Mouse (Mus musculus): ENCODE measurements at regions not wholly inside any gene's neighbourhood (a gene's known extent, or its start where the extent isn't known, plus 50 kb on each side); places are given as distances from the start of the nearest gene placed in this dataset.

DNA sequence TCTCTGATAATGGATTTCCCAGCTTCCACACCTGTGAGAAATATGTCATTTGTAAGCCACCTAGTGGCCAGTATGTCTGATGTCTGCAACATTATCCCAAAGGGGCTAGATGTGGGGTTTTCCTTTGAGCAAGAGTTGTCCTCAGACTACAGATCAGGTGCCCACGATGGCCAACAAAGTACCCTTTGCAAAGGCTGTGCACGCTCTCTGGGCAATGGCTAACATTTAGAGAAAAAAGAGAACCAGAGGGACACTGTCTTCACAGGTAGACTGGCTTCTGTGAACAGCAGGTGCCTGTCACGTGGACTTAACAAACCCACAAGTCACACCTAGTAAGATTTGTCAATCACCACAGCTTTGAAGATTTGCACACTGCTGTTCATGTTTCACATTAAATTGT is 202.0 kb upstream of the Sash1 start:
- no peak for DNase-seq (ENCODE audit: extremely low spot score, low read depth, low spot score)

DNA sequence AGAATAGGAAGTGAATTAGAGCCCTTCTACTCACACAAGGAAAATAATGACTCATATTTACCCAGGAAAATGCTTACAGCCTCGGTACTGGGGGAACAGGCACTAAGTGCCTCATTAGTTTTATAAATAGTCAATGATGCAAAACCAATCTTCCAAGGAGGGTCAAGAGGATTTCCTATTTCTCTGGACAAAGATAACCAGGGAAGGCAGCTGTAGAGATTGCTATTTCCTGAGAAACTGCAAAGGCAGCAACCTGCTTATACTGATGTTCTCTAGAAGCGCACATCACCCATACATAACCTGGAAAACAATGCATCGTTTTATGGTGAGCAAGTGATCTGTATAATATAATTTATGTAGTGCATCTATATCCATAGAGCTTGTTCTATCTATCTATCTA is 201.3 kb upstream of the Sash1 start:
- DNase-seq (ENCODE audit: extremely low spot score, low read depth, low spot score) = no peak

DNA sequence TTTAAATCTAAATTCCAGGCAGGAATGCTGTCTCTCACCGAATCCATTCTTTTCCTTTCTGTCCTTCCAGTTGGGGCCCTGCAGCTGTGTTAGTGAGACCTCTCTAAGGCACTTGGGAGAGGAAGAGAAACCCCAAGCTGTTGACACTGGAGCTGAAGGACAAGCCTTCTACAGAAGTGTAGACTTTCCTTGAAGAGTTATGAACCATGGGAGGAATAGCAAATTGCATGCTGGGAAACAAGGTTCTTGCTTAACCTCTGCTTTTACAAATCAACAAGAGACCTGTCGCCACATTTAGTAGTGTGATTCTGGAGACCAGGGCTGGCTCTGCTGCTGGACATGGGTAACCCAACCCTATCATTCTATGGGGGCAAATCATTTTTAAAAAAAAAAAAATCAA is 200.8 kb upstream of the Sash1 start:
- DNase-seq (ENCODE audit: extremely low spot score, low read depth, low spot score) = no peak

DNA sequence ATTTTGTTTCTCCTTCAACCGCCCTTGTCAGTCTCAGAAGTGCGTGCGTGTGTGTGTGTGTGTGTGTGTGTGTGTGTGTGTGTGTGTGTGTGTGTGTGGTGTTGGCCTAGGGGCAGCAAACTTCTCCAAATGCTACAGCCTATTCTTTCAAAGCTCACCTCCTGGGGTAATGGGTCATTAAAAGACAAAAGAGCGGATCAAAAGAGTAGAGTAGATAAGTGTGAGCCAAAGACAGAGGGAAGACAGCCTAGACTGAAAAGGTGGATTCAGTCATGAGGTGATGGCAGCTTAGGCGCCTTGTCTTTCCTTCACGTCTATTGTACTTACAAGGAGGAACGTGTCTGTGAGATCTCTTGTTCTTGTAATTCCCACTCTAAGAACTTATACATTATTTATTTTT is 199.6 kb upstream of the Sash1 start:
- no peak for DNase-seq (ENCODE audit: extremely low spot score, low read depth, low spot score)

DNA sequence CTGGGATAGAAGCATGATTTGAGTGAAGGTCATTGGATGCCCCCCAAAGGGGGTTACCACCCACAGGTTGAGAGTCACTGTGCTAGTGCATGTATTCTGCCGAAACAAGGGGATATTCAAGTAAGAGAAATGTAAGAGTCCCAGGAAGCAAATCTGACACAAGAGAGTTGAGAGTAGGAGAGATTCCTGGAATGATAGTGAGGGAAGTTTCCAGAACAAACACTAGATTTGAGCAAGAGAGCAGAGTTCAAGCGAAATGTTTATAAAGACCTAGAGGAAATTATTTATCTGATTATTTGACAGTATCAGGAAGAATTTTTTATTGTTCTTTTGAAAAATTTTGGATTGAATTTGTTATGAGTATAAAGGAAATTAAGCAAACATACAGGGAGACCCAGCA is 189.0 kb upstream of the Sash1 start:
- DNase-seq (ENCODE audit: extremely low spot score, low read depth, low spot score) = no peak

DNA sequence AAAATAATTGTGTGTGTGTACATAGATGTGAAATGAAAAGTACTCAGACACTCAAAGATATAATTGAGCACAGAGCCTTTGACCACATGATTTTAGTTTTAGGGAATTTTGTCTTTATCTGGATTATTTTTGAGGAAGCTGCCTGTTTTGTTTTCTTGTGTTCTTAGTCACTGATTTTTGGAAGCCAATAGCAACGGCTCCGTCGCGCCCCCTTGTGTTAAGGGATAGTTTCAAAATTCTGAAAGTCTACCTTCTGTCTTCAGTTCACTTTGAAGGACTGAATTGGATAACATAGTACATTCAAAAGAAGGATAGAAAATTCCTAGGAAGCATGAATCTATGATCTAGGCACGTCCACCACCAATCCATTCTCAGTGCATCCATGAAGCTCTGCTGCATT is 185.8 kb upstream of the Sash1 start:
- no peak for DNase-seq (ENCODE audit: extremely low spot score, low read depth, low spot score)

DNA sequence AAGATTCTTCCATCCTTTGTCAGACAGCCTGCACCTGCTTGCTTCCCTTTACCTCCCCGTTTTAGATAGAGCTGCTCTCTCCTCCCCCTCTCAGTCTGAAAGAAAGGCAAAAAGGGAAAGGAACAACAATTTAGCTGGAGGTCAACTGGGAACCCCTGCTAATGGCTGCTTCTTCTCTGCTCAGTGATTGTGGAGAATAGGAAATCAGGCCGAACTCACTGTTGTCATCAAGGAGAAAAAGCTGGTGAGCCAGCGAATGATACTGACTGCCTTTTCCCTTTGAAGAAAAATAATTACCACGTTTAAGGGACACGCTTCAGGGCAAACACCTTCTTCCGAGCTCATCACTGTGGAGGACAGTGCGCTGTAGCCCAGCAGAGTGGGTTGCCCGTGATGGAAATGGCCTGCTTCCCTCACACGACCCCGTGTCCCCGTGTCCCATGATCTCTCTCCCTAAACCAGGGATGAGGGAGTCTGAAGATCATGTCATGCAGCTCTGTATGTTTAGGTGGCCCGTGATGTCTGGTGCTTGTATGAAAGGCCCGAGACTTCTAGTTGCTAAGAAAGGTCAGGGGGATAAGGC is 183.8 kb upstream of the Sash1 start:
- DNase-seq (ENCODE audit: extremely low spot score, low read depth, low spot score) = no peak

DNA sequence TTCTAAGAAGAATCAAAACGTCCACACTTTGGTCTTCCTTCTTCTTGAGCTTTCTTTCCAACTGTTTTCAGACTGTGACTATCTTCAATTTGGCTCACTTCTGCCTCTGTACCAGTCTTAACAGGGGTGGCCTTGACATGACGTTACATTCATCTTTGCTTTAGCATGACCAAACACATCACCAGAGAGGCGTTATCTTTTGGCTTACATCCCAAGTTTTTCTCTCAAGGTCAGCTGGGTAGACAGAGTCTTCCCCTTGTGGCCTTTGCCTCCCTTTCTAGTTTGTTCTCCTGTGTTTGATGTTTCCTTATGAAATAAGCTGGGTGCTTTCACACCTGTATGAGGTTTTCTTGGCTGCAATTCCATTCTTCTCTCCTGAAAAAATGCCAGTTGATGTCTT is 180.7 kb upstream of the Sash1 start:
- DNase-seq (ENCODE audit: extremely low spot score, low read depth, low spot score) = no peak

DNA sequence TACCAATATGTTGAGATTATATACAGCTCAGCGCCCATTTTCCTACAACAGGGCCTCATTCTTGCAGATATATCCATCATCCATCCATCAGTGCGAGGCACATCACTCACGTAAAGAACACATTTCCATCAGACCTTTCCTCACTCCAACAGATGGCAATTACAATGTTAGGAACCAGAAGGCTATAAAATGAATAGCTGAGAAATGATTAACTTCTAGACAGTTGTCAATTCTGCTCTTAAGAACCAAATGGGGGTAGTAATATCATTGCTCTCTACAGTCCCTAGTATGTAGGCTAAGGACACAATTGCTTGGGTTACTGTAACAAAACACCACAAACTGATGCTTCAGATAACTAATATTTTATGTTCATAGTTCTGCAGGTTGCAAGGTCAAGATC is 176.1 kb upstream of the Sash1 start:
- no peak for DNase-seq (ENCODE audit: extremely low spot score, low read depth, low spot score)

DNA sequence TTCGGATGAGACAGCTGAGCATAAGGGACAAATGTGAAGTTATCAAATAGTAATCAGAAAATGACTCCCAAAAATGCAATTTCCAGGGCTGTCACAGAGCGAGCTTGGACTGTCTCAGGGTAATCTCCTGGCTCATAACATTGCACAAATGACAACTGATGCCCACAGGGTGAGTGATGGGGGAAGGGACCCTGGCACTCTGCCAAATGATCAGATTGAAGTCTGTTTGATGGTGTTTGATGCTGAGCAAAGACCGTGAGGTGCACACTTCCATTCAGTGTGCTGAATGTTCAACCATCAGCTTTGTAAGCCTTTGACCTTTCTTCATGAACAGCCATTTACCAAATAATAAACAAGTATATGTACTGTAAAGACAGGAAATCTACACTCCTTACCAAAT is 169.4 kb upstream of the Sash1 start:
- no peak for DNase-seq (ENCODE audit: extremely low spot score, low read depth, low spot score)

DNA sequence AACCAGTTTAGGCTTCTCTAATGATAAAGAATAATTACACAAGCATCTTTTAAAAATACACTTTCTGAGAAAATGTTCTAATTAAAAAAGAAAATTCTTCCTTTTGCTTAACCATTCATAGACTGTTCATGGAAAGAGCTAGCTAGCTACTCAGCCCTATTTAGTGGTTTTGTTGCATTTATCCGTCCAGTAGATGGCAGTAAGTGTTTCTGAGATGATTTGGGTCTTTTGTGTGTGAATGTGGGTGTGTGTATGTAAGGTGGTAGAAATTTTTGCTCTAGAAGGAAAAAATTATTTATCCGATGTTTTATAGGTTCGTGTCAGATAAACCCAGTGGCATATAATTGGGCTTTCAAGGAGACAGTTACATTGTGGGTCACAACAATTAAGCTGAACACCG is 167.5 kb upstream of the Sash1 start:
- DNase-seq (ENCODE audit: extremely low spot score, low read depth, low spot score) = no peak

DNA sequence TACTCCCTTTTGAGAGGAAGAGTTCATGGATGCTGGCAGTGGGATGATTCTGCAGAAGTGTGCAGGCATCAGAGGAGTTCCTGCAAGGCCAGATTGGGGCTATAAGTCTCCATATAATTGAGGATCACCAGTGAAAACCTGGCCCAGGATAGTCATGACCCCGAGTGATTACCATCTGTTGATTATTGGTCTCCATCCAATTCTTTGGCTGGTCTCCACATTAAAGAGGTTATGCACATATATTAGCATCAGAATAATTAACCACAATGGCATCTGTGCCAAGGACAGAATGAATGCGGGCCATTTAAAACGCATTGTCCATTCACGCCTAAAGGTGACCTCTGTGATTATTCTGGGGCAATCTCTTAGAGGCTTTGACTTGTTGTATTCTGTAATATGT is 161.5 kb upstream of the Sash1 start:
- no peak for DNase-seq (ENCODE audit: extremely low spot score, low read depth, low spot score)

DNA sequence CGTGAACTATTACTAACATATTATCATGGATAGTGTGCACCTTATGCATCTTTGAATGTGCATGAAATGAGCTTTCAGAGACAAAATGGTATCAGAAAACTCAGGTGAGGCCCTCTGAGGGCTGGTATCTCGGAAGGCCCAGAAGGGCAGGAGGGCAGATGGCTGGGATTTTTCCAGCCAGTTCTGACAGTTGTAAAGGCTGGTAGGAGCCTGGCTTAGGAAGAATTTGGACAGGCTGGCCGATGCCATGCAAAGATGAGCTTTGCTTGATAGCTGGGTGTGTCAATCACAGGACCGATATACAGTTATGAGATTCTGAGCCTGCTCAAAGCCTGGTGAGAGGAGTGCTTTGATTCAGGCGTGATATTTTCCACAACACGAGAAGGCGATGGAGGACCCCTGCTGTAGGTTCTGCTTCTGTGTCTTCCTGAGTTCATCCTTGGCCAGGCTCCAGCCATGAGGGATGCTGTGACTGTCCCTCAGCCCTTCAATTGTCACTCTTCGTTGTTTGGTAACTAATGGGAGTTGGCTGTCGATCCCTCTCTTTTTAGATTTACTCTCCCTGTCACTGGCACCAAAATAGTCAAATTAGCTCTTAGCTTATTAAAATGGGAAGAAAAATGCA is 159.0 kb upstream of the Sash1 start:
- no peak for DNase-seq (ENCODE audit: extremely low spot score, low read depth, low spot score)

DNA sequence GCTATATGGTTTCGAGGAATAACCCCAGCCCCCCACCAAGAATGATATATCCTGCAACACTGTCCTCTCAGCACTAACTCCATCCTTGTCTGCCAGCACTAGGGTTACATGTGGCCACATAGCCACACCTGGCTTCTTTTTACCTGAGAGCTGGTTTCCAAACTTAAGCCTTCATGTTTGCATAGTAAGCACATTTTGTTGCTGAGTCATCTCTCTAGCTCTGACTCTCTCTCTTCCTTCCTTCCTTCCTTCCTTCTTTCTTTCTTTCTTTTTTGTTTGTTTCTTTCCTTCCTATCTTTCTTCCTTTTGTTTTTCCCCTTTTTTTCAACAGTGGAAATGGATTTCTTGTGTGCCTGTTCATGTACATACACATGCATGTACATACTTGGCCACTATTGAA is 157.6 kb upstream of the Sash1 start:
- DNase-seq (ENCODE audit: extremely low spot score, low read depth, low spot score) = no peak

DNA sequence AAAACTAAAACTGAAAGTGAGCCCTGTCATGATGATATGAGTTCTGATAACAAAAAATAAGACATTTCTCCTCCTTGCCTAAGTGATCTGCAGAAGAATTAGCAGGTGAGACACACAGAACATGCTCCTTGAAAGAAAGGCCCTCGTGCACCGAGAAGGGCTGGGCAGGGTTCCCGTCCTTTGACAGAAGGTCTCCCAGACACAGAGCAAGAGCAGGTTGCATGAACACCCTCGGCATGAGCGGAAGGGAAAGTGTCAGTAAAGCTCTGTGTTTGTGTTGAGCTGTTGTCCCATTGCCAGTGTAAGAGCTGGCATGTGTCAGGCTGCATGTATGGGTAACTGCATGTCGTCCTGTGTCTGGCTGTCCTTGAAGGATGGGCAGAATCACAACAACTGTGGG is 144.6 kb upstream of the Sash1 start:
- no peak for DNase-seq (ENCODE audit: extremely low spot score, low read depth, low spot score)

DNA sequence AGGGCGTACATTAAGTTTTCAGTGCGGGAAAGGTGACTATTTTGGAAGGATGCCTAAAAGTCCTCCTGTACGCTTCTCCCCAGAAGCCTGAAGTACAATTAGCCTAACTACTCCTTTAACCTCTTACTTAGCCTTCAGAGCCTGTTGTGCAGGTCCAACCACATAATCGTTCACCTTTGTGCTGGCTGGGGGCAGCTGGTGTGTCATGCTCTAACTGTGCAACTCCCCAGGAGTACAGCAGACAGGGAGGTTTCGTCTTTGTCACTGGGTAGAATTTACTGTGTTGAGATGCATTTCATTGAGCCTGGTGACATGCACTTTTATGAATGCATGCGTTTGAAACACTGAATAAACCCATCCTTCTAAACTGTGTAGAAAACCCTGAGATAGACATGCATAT is 143.6 kb upstream of the Sash1 start:
- no peak for DNase-seq (ENCODE audit: extremely low spot score, low read depth, low spot score)

DNA sequence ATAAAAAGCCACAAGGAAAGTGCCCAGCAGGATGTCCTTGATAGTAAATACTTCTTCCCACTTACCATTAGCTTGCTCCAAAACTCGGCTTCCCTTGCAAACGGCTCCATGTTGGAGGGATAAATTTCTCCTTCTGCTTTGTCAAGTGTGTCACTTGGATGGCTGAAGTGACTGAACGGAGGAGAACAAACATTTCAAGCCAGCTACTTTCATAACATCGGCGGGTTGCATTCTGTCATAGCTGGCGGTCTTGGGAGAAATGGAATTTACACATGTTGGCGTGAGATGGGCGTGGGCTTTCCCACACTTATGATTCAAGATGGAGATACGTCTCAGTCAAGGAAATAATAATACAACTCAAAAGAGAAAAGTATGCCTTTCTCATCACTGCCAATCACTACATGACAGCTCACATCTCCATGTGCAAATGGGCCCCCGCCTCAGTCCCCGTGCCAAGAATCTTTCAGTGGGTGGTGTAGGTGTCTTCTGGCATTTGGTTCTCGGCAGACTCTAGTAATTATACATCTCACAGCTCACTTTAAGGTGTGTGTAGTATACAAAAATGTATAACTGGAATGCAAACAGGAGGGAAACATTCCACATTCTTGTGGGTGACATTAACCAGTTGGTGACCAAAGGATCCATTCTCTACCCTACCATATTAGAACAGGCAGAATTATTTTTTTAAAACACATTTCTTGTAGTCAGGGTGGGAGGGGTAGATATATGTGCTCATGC is 141.4 kb upstream of the Sash1 start:
- DNase-seq (ENCODE audit: extremely low spot score, low read depth, low spot score) = no peak

DNA sequence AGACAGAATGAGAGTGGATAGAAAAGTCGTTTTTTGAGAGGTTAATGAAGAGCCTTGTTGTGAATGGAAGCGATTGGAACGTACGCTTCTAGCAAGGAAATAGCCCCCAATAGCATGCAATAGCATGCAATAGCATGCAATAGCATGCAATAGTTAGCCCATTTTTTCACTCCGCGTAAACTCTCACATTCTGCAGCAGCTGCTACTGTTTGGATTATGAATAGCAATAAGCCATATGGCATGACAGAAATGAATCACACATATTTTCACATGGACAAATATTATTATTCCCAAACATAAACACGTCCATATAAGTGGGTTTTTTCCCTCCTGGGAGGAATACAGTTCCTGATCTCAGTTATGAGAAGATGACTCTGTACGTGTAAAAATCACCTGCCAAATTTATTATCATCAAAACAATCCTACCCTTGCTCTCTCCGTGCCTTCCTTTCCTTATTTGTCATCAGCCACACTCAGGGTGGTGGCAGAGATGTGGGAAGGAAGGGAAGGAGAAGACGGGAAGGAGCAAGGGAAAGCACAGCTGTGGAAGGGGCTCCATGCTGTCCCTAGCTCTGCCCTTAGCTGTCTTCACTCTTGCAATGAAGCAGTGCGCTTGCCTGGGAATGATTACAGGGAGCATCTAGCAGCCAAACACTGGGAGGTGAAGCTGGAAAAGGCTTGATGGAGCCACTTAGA is 129.1 kb upstream of the Sash1 start:
- DNase-seq (ENCODE audit: extremely low spot score, low read depth, low spot score) = no peak

DNA sequence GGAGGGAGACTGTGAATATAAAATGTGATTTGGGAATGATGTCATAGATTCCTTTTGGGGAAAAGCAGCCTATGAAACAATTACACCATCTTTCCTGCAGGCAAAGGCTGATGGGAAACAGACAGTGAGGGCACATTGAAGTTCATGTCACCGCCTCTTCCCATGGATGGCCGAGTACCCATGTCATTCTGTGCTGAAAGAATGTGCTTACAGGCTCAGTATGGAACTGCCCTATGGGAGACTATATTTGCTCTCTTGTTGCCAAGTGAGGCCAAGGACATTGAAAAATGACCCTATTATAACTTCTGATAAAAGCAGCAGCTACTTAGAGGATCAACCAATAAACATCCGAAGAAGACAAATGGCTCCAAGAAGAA is 127.7 kb upstream of the Sash1 start:
- no peak for DNase-seq (ENCODE audit: extremely low spot score, low read depth, low spot score)

DNA sequence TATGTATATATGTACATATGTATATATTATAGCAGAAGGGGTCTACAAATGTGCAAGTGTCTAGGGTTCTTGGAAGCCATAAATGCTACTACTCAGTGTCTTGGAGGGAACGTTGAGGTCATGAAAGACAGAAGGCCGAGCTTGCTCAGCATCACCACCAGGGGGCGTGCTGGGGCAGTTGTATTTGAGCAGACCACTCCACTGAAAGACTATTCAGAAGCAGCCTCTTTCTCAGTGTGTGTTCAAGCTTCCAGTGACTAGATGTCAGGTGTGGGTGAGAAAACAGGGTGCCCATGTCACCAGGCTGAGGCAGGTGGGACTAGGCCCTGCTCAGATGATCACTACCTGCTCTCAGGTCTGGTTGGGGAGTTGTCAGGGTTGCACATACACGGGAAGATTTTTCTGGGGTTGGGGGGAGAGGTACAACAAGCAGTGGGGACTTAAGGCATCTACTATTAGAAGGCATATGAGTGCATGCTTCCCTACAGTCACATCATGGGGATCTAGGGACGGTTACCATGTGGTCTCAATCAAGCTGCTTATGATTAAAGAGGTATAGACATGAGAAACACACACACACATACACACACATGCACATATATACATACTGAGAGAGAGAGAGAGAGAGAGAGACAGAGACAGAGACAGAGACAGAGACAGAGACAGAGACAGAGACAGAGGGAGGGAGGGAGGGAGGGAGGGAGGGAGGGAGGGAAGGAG is 127.1 kb upstream of the Sash1 start:
- DNase-seq (ENCODE audit: extremely low spot score, low read depth, low spot score) = peak; percentile 18

DNA sequence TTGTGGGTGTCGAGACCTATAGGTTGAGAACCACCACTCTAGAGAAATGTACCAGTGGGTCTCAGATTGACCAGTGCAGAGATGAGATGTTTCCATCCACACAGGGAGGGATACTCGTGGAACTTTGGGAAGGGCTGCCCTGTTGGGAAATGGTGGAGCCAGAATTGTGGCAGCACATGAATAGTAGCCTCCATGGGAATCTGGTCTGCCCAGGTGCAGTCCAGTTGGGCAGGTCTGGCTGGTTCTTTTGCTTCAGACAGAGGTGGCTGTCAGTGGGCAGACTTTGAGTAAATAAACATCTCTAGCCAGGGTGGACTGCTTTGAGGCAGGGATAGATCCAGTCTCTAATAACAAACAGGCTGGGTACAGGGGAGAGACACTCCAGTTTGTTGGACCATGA is 126.0 kb upstream of the Sash1 start:
- no peak for DNase-seq (ENCODE audit: extremely low spot score, low read depth, low spot score)

DNA sequence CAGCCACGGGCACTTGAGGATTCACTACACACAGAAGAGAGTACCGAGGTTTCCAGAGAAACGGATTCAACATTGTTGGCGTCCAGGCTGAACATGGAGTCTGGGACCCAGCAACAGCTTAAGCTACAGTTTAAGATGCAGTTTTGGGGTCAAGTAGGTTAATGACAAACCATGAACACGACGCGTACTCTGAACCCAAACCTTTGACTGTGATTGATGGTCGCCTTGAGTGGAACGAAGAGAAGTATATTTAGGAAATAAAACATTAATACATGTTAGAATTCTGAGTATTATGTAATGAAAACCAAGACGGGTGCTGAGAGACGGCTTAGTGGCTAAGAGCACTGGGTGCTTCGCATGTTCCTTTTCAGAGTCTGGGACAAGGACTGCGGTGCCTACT is 124.3 kb upstream of the Sash1 start:
- no peak for DNase-seq (ENCODE audit: extremely low spot score, low read depth, low spot score)

Measured in hindlimb bud, embryonic 11.5 days (tissue).